Mouse (Mus musculus) intestine, postnatal 0 days (tissue): ENCODE data around the gene Serpinb11. TPM values are rescaled to one million over a fixed set of nuclear protein-coding genes. Genes with fewer than 3 reads are reported as not detected.

ENCODE experiments used
- ATAC-seq: fragments of 200-750 bp; cut with Nextera tagmentation; 2 replicates; pipeline ENCODE4 v1.8.0; 2017; ENCODE audit warnings: mild to moderate bottlenecking, moderate TSS enrichment, moderate library complexity
- H3K27ac ChIP-seq: fragments of 300-500 bp; sonication (generic); 2 replicates; pipeline ENCODE4 v1.5.1; 2014; ENCODE audit warnings: mild to moderate bottlenecking, low read depth, low read length, moderate library complexity
- H3K27me3 ChIP-seq: fragments of 300-500 bp; sonication (generic); replicated peaks from 2 replicates; pipeline ENCODE4 v1.6.1; 2014; ENCODE audit warnings: low read length, mixed read lengths; ENCODE audit not compliant: control insufficient read depth, insufficient read depth
- H3K36me3 ChIP-seq: fragments of 300-500 bp; sonication (generic); 2 replicates; pipeline ENCODE4 v1.6.1; 2014; ENCODE audit warnings: mild to moderate bottlenecking, moderate library complexity; ENCODE audit not compliant: control insufficient read depth, insufficient read depth
- H3K4me1 ChIP-seq: fragments of 300-500 bp; sonication (generic); replicated peaks from 2 replicates; pipeline ENCODE4 v1.6.1; 2014; ENCODE audit warnings: antibody characterized with exemption, low read length, mixed read lengths; ENCODE audit not compliant: control insufficient read depth, insufficient read depth
- H3K4me2 ChIP-seq: fragments of 300-500 bp; sonication (generic); replicated peaks from 2 replicates; pipeline ENCODE4 v1.6.1; 2014; ENCODE audit warnings: low read depth, mild to moderate bottlenecking, moderate library complexity
- H3K4me3 ChIP-seq: fragments of 300-500 bp; sonication (generic); 2 replicates; pipeline ENCODE4 v1.5.1; 2014; ENCODE audit warnings: low read depth, low read length
- H3K9ac ChIP-seq: fragments of 300-500 bp; sonication (generic); 2 replicates; pipeline ENCODE4 v1.6.1; 2014; ENCODE audit warnings: mild to moderate bottlenecking, low read depth, low read length
- H3K9me3 ChIP-seq: fragments of 300-500 bp; sonication (generic); 2 replicates; pipeline ENCODE4 v1.6.1; 2016; ENCODE audit warnings: mixed run types; ENCODE audit not compliant: control insufficient read depth
- CTCF ChIP-seq: sonication (generic); IDR thresholded peaks from 2 replicates; pipeline ENCODE4 v1.5.1; 2016; ENCODE audit warnings: low read depth, mild to moderate bottlenecking, control low read depth, antibody characterized with exemption, moderate library complexity
- WGBS: fragments of 180-500 bp; shearing (Covaris S2); extraction: QIAGEN DNeasy Blood & Tissue Kit; methylation state at CpG from one replicate; pipeline ENCODE4 v1.1.7; 2014; 5-methylcytosine and 5-hydroxymethylcytosine counted together
- polyA plus RNA-seq: library from polyadenylated mRNA; unstranded; fragments of >200 nt; fragmentation: Nextera tagmentation; extraction: Ambion mirVana; gene quantifications from 2 replicates; pipeline ENCODE4 v1.2.1, GENCODE M21; 2015

Serpinb11 gene
- polyA plus RNA-seq, 1 experiment from 2014 or later: not detected

- Histone ChIP-seq H3K27me3 (no peaks in the 10 kb centered on the region), H3K4me3 (no peak overlapping the region), H3K9ac (no peak overlapping the region), H3K9me3 (no peaks in the 10 kb centered on the region), H3K4me2 (no peak overlapping the region), H3K36me3 (no peaks in the 10 kb centered on the region), H3K4me1 (no peaks in the 10 kb centered on the region), H3K27ac (no peak overlapping the region)
- no peak for ATAC-seq
- TF ChIP-seq CTCF: no peak
- WGBS: 68% methylated on average over 1 of the region's 1 CpGs
These were observed 36.5 kb downstream of the Serpinb11 start for GRCm38 (mm10) chr1:107397481-107397880.

- Histone ChIP-seq H3K9ac (no peak within 1 kb of the TSS), H3K27ac (no peak within 1 kb of the TSS), H3K4me2 (no peak within 1 kb of the TSS), H3K4me3 (no peak within 1 kb of the TSS), H3K4me1 (no peaks in the 10 kb centered on the region), H3K27me3 (no peaks in the 10 kb centered on the region), H3K9me3 (no peaks in the 10 kb centered on the region), H3K36me3 (no peaks in the 10 kb centered on the region)
- TF ChIP-seq CTCF: no peak
- no peak for ATAC-seq
- 76% methylated on average over 3 of the region's 3 CpGs for WGBS
These were observed 38.4 kb downstream of the Serpinb11 start, which contains the start of gene Serpinb7 for GRCm38 (mm10) chr1:107399355-107399754. Gene Serpinb7, plus strand, starts transcription at chr1:107399655.

- Histone ChIP-seq H3K4me1 (no peaks in the 10 kb centered on the region), H3K9me3 (no peaks in the 10 kb centered on the region), H3K27ac (no peak overlapping the region), H3K4me2 (no peak overlapping the region), H3K9ac (no peak overlapping the region), H3K36me3 (no peaks in the 10 kb centered on the region), H3K4me3 (no peak overlapping the region), H3K27me3 (no peaks in the 10 kb centered on the region)
- ATAC-seq: no peak
- WGBS: 83% methylated on average over 4 of the region's 4 CpGs
- TF ChIP-seq CTCF: no peak
These were observed 41.1 kb downstream of the Serpinb11 start for GRCm38 (mm10) chr1:107402082-107402481.

GRCm38 (mm10) chr1:107414650-107415049 lies 53.7 kb downstream of the Serpinb11 start:
- Histone ChIP-seq H3K4me3 (no peak overlapping the region), H3K4me1 (no peaks in the 10 kb centered on the region), H3K27me3 (no peaks in the 10 kb centered on the region), H3K27ac (no peak overlapping the region), H3K9me3 (no peaks in the 10 kb centered on the region), H3K9ac (no peak overlapping the region), H3K36me3 (no peaks in the 10 kb centered on the region), H3K4me2 (no peak overlapping the region)
- no peak for TF ChIP-seq CTCF
- WGBS: 5% methylated on average over 1 of the region's 1 CpGs
- ATAC-seq: no peak

GRCm38 (mm10) chr1:107422487-107422886 lies 61.5 kb downstream of the Serpinb11 start:
- no peak for TF ChIP-seq CTCF

More at GRCm38 (mm10) chr1:107422487-107422886, 61.5 kb downstream of the Serpinb11 start:
- 76% methylated on average over 4 of the region's 4 CpGs for WGBS
- Histone ChIP-seq H3K9ac (no peak overlapping the region), H3K4me2 (no peak overlapping the region), H3K4me3 (no peak overlapping the region), H3K27me3 (no peaks in the 10 kb centered on the region), H3K9me3 (no peaks in the 10 kb centered on the region), H3K27ac (no peak overlapping the region), H3K4me1 (no peaks in the 10 kb centered on the region), H3K36me3 (no peaks in the 10 kb centered on the region)
- ATAC-seq: no peak

Other genes with a start within 250 kb of the Serpinb11 start
- not detected in 2 replicates for gene Serpinb3b, start 82.8 kb upstream of the Serpinb11 start, polyA plus RNA-seq
- not detected in 2 replicates for gene Serpinb3c, start 82.8 kb upstream of the Serpinb11 start, polyA plus RNA-seq
- not detected in 2 replicates for gene Serpinb7, start 38.5 kb downstream of the Serpinb11 start, polyA plus RNA-seq
- gene Serpinb2, start 150.2 kb downstream of the Serpinb11 start, polyA plus RNA-seq: not detected in 2 replicates
- gene Serpinb8, start 228.8 kb downstream of the Serpinb11 start, polyA plus RNA-seq: 0.90 and 1.5 TPM in 2 replicates